Mouse (Mus musculus) urinary bladder, postnatal 4 days (tissue): ENCODE measurements around the gene 2310057J18Rik.
"Not testable (repeated sequence)": the region's sequence is repeated elsewhere in the genome, so short reads cannot be mapped to it uniquely, and the experiment has no call there.

Experiments used
- DNase-seq, 2 experiments: peaks; one replicate each; pipeline ENCODE4 v3.0.0; 2021 to 2022; ENCODE audit warnings: low spot score in 2 of 2

The 2310057J18Rik gene

DNA sequence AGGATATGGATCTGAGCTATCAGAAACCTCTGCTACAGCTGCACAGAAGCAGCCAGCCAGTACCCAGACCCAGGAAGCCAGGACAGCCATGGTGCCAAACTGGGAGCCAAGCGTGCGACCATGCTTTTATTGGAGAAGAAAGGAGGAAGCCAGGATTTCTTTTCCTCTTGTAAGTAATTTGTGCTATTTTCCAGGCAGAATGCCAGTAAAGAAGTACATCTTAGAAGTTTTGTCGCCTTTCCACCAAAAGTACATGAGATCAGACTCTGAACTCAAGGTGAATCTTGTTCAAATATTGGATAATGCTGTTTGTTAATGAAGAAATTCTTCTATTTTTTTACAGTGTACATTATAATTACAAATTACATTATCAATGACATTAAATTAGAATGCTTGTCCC lies at the start of gene 2310057J18Rik:
Gene 2310057J18Rik, minus strand, starts transcription at position 101 of the 400 bp plus-strand sequence.
- DNase-seq, result no peak

DNA sequence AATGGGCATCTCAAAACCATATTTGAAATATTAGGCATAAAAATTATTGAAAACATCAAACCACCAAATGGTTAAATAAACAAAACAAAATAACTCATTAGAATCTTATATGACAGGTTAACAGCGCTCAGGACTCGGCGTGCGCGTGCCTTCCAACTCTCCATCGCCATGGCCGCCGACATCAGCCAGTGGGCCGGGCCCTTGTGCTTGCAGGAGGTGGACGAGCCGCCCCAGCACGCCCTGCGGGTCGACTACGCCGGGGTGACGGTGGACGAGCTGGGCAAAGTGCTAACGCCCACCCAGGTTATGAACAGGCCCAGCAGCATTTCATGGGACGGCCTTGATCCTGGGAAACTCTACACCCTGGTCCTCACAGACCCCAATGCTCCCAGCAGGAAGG lies 43.9 kb upstream of the 2310057J18Rik start:
- not testable (repeated sequence) for DNase-seq

DNA sequence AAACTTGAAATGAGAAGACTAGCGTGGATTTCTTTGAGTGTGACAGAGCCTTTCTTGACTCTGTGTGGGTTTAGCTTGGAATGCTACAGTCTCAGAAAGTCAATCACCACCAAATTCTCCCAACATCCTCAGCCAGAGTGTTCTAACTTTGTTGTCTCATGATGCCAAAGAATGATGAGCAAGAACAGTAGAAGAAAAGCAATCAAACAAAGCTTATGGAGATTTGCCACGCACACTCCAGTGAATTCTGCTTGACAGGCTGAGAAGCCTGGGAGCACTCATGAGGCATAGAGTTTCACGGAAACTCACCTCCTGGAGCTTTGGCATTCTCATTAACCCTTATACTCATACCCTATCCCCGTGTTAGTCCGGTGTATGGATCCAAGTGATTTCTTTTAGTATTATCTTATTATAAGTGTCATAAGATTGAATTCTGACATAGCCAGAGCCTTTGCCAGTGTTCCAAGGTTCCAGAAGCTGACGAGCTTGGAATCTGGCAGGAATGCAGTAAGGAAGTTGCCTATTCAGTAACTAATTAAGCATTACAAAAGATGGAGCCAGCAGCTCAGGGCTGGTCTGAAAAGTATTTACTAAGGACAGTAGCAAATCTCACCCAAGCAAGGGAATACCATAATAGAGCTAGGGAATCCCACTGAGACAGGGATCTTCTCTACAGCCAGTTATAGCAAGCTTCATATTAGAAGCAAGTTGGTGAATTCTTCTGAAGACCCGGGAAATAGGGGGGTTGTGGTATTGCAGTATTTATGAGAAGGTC lies 33.6 kb upstream of the 2310057J18Rik start:
- no peak for DNase-seq

DNA sequence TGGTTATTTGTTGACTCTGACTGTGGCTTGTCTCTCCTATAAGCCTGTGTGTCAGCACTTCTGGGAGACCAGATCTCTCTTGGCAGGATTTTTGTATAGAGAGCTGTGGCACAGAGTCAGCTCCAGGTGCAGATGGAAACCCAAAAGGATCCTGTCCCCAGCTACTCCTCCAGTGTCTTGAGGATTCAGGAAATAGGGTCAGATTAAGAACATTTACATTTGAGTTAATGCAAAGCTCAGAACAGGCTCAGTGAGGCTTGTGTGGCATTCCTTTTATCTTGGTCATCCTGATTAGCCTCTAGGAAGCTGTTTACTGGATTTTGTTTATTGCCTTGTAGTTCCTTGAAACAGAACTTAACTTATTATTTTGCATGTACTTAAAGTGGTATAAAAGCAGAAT lies 11.7 kb upstream of the 2310057J18Rik start:
- no peak for DNase-seq

- no peak for DNase-seq
Measured at GRCm38 (mm10) chr10:28988990-28989389, 2.9 kb upstream of the 2310057J18Rik start.

- DNase-seq, result no peak
Measured at GRCm38 (mm10) chr10:28968189-28968588, 17.9 kb downstream of the 2310057J18Rik start.

- DNase-seq, result peak in 1 of 2 experiments; percentile 65
Measured at GRCm38 (mm10) chr10:28955138-28955537, 31.0 kb downstream of the 2310057J18Rik start.

DNA sequence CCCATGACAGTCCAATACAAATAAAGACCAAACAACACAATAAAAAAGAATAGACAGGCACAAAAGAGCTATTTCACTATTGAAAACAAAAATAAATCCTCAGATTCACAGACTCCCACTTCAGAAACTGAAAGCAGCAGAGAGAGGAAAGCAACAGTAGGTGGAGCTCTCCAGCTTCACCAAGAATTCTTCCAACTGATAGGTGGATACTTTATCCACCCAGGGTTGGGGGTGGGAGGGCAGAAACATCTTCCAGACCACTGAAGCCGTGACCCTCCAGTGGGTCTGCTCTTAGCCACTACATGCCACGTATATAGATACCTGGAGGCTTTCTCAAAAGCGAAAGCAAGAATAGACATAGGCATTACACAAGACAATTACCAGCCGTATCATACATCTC lies 31.6 kb downstream of the 2310057J18Rik start:
- no peak for DNase-seq
